Mouse (Mus musculus) thymus, postnatal 10 days (tissue): ENCODE measurements around the gene Ces1a.

ENCODE experiments used
- DNase-seq, 2 experiments: peaks; one replicate each; pipeline ENCODE4 v3.0.0; 2021; ENCODE audit warnings: low spot score in 2 of 2

The Ces1a gene

DNA sequence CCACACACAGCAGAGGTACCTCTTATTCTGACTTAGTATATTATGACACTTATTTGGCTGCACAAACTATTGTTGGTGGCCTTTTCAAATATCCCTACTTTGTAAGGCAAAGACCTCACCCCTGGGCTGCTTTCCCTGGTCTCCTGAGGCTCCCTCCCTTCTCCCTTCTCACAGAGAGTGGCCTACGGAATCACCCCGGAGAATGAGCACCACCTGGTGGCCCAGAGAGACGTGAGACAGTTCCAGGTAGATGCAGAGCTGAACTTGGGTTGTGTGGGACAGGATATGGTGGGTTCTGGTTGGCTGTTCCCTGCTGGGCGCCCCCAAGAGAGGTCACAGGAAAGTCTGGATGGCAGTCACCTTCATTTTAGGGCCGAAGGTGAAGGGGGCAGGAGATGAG lies 51.2 kb downstream of the Ces1a start:
- no peak for DNase-seq

DNA sequence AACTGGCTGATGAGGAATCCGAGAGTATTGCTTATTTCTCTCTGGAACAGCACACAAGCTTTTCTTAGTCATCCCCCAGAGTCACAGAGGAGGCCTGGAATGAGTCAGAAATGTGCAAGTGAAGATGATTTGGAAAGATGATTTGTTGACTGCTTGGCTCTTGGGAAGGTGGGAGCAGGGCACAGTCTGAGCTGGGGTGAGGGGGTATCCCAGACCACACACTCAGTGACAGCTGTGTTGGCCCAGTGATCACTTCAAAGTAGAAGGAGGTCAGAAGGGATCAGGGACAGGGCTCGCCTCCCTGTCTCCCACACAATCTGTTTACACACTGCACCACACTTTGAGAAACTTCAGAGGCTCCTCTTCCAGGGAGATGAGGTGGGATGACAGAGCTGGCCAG lies 63.6 kb downstream of the Ces1a start:
- no peak for DNase-seq

DNA sequence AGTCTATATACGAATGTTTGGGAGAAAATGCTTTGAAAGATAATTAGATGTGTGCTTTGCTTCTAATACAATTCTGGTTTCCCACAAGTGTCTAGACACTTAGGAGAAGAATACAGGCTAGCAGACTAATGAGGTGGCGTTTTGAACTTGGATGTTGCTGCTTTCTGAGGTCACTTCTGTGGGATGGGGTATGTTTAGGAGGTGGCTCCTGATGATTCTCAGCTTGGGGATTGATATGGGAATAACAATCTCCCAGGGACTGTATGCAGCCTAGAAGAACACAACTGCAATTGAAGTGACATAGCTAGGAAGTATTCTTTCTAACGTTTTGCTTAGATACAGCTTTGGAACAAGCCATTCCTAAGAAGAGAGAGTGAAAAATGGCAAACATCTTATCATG lies 65.5 kb downstream of the Ces1a start:
- DNase-seq = no peak

DNA sequence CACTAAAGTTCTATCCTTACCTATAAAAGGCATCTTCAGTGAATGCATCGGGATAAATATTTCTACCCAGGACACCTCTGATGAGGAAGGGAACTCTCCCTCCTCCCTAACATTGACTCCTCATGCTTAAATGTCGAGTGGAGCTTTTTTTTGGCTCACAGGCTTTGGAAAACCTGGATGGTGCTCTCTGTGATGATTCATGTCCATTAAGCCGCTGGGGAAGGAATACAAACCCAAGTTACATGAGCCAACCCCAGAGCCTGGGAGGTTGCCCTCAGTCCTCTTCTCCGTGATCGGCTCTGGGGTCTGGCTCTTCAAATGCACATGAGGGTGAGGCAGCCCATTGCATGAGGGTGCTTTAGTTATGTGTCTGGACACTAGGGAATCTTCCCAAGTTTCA lies 71.3 kb downstream of the Ces1a start:
- DNase-seq = no peak

DNA sequence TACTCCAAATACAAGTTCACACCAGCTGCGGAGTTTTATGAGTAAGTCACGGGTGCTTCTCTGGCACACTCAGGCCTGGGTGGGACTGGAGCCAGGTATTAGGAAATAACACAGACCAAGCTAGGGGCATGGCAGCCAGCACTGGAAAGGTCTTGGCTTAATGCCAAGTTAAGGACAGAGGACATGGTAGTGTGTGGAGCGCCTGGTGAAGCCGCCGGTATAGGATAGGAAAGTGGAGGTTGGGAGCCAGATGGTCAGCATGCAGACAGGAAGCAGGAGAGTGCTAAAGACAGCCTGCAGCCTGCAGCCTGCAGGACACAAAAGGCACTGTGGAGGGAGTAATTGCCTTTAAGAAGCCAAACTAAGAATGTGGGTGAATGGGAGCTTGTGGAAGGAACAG lies 75.0 kb downstream of the Ces1a start:
- no peak for DNase-seq
